Mouse (Mus musculus) embryonic facial prominence, embryonic 15.5 days (tissue): ENCODE data around the gene Cyp2c69. TPM values are rescaled to one million over a fixed set of nuclear protein-coding genes. Genes with fewer than 3 reads are reported as not detected.

Source experiments
- polyA plus RNA-seq: library from polyadenylated mRNA; unstranded; fragments of >200 nt; fragmentation: Nextera tagmentation; extraction: Ambion mirVana; gene quantifications from 2 replicates; pipeline ENCODE4 v1.2.1, GENCODE M21; 2015

Gene Cyp2c69
- polyA plus RNA-seq, 1 experiment from 2014 or later, result not detected

Other genes with a start within 250 kb of the Cyp2c69 start
- gene Cyp2c67, start 237.7 kb downstream of the Cyp2c69 start, polyA plus RNA-seq, result not detected in 2 replicates
- gene Cyp2c68, start 145.7 kb downstream of the Cyp2c69 start, polyA plus RNA-seq, result not detected in 2 replicates
- not detected in 2 replicates for gene Cyp2c40, start 74.0 kb downstream of the Cyp2c69 start, polyA plus RNA-seq
- not detected in 2 replicates for gene Cyp2c37, start 105.6 kb upstream of the Cyp2c69 start, polyA plus RNA-seq
- not detected in 2 replicates for gene Cyp2c54, start 187.0 kb upstream of the Cyp2c69 start, polyA plus RNA-seq
- not detected in 2 replicates for gene Cyp2c50, start 202.9 kb upstream of the Cyp2c69 start, polyA plus RNA-seq